Mouse (Mus musculus): ENCODE measurements around the gene Tagap1. TPM values are rescaled to one million over a fixed set of nuclear protein-coding genes. Genes with fewer than 3 reads are reported as not detected.
A peak's percentile ranks its signal among the peaks of the same experiment; 100 is the strongest.
"Not testable (repeated sequence)": the region's sequence is repeated elsewhere in the genome, so short reads cannot be mapped to it uniquely, and the experiment has no call there.

Tagap1 gene
- polyA plus RNA-seq, 1 experiment, result 19.7 TPM

GRCm38 (mm10) chr17:6965364-6965763 lies 4.4 kb upstream of the Tagap1 start:
- peak; percentile 52 for DNase-seq
- not testable (repeated sequence) for H3K27me3 ChIP-seq (replicated peaks; ENCODE audit: control insufficient read depth, insufficient read depth, low read length); H3K27ac ChIP-seq (ENCODE audit: insufficient read depth, low read depth, low read length); H3K4me1 ChIP-seq (ENCODE audit: control insufficient read depth, insufficient read depth, low read length); H3K36me3 ChIP-seq (ENCODE audit: control insufficient read depth, insufficient read depth, low read length); H3K4me3 ChIP-seq (ENCODE audit: insufficient read depth, low read depth, low read length)
- WGBS, result 17% methylated on average over 6 of the region's 6 CpGs
- TF ChIP-seq CTCF (conservative IDR thresholded peaks at IDR 0.05; ENCODE audit: insufficient read depth, insufficient read length, low read depth, low read length), result peak; percentile 48

GRCm38 (mm10) chr17:6962936-6963335 lies 2.0 kb upstream of the Tagap1 start:
- H3K27me3 ChIP-seq (replicated peaks; ENCODE audit: control insufficient read depth, insufficient read depth, low read length); H3K4me3 ChIP-seq (ENCODE audit: insufficient read depth, low read depth, low read length); DNase-seq; H3K4me1 ChIP-seq (ENCODE audit: control insufficient read depth, insufficient read depth, low read length); H3K36me3 ChIP-seq (ENCODE audit: control insufficient read depth, insufficient read depth, low read length): not testable (repeated sequence)
- peak overlapping the region; percentile 37; the same call in 1 of the 2 replicates for H3K27ac ChIP-seq (ENCODE audit: insufficient read depth, low read depth, low read length)
- 22% methylated on average over 4 of the region's 4 CpGs for WGBS

- 64% methylated on average over 4 of the region's 6 CpGs for WGBS
- not testable (repeated sequence) for H3K4me3 ChIP-seq (ENCODE audit: insufficient read depth, low read depth, low read length); DNase-seq; H3K27me3 ChIP-seq (replicated peaks; ENCODE audit: control insufficient read depth, insufficient read depth, low read length); H3K4me1 ChIP-seq (ENCODE audit: control insufficient read depth, insufficient read depth, low read length); H3K36me3 ChIP-seq (ENCODE audit: control insufficient read depth, insufficient read depth, low read length)
- H3K27ac ChIP-seq (ENCODE audit: insufficient read depth, low read depth, low read length), result peak overlapping the region; percentile 39
Measured at GRCm38 (mm10) chr17:6962339-6962738, 1.4 kb upstream of the Tagap1 start.

GRCm38 (mm10) chr17:6961181-6962000 lies 435 bp upstream of the Tagap1 start:
- 1% methylated on average over 21 of the region's 48 CpGs for WGBS
- H3K36me3 ChIP-seq (ENCODE audit: control insufficient read depth, insufficient read depth, low read length); H3K27me3 ChIP-seq (replicated peaks; ENCODE audit: control insufficient read depth, insufficient read depth, low read length); H3K4me1 ChIP-seq (ENCODE audit: control insufficient read depth, insufficient read depth, low read length): not testable (repeated sequence)
- peak; percentile 64 for DNase-seq
- peak overlapping the region; percentile 82 for H3K27ac ChIP-seq (ENCODE audit: insufficient read depth, low read depth, low read length)
- peak overlapping the region; percentile 44 for H3K4me3 ChIP-seq (ENCODE audit: insufficient read depth, low read depth, low read length)

- not testable (repeated sequence) for H3K27me3 ChIP-seq (replicated peaks; ENCODE audit: control insufficient read depth, insufficient read depth, low read length); DNase-seq; H3K36me3 ChIP-seq (ENCODE audit: control insufficient read depth, insufficient read depth, low read length); H3K4me1 ChIP-seq (ENCODE audit: control insufficient read depth, insufficient read depth, low read length)
- WGBS, result under 1% methylated on average over 12 of the region's 12 CpGs
- Histone ChIP-seq H3K27ac (ENCODE audit: insufficient read depth, low read depth, low read length) (peak overlapping the region; percentile 31; the same call in 1 of the 2 replicates), H3K4me3 (ENCODE audit: insufficient read depth, low read depth, low read length) (peak overlapping the region; percentile 14; the same call in 1 of the 2 replicates)
Measured at GRCm38 (mm10) chr17:6960349-6960748, 607 bp downstream of the Tagap1 start.

- H3K4me3 ChIP-seq (ENCODE audit: insufficient read depth, low read depth, low read length), result not testable (repeated sequence)
Measured at GRCm38 (mm10) chr17:6959543-6960259, 1.3 kb downstream of the Tagap1 start.

DNA sequence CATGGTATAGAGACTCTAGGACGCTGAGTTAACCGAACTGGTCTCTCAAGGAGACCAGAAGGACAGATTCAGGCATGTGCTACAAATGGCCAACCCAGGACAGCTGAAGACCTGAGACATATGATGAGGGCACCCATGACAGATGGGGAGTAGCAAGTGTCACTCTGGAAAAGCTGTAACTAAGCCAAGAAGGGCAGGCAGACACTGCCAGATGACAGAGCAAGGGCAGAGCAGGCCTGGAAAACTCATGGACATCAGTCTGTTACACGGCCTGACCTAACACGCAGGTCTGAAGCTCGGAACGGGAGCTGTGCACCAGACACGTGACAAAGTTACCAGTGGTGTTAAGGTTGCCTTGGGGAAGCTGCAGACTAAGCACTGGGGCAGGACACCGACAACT lies 2.1 kb downstream of the Tagap1 start:
- not testable (repeated sequence) for H3K4me3 ChIP-seq (ENCODE audit: insufficient read depth, low read depth, low read length); H3K36me3 ChIP-seq (ENCODE audit: control insufficient read depth, insufficient read depth, low read length); H3K27me3 ChIP-seq (replicated peaks; ENCODE audit: control insufficient read depth, insufficient read depth, low read length); H3K4me1 ChIP-seq (ENCODE audit: control insufficient read depth, insufficient read depth, low read length)
- peak; percentile 33 for DNase-seq
- peak overlapping the region; percentile 27; the same call in 1 of the 2 replicates for H3K27ac ChIP-seq (ENCODE audit: insufficient read depth, low read depth, low read length)
- 35% methylated on average over 7 of the region's 8 CpGs for WGBS

More at GRCm38 (mm10) chr17:6959543-6960259, 1.3 kb downstream of the Tagap1 start:
- H3K36me3 ChIP-seq (ENCODE audit: control insufficient read depth, insufficient read depth, low read length); H3K27me3 ChIP-seq (replicated peaks; ENCODE audit: control insufficient read depth, insufficient read depth, low read length); H3K27ac ChIP-seq (ENCODE audit: insufficient read depth, low read depth, low read length); H3K4me1 ChIP-seq (ENCODE audit: control insufficient read depth, insufficient read depth, low read length): not testable (repeated sequence)
- peak; percentile 81 for DNase-seq
- 31% methylated on average over 5 of the region's 6 CpGs for WGBS

GRCm38 (mm10) chr17:6948769-6949228 lies 12.2 kb downstream of the Tagap1 start:
- Histone ChIP-seq H3K4me3 (ENCODE audit: insufficient read depth, low read depth, low read length) (peak overlapping the region; percentile 94), H3K27ac (ENCODE audit: insufficient read depth, low read depth, low read length) (peak overlapping the region; percentile 81)
- H3K4me1 ChIP-seq (ENCODE audit: control insufficient read depth, insufficient read depth, low read length); H3K27me3 ChIP-seq (replicated peaks; ENCODE audit: control insufficient read depth, insufficient read depth, low read length); DNase-seq; H3K36me3 ChIP-seq (ENCODE audit: control insufficient read depth, insufficient read depth, low read length): not testable (repeated sequence)
- 2% methylated on average over 9 of the region's 9 CpGs for WGBS

DNA sequence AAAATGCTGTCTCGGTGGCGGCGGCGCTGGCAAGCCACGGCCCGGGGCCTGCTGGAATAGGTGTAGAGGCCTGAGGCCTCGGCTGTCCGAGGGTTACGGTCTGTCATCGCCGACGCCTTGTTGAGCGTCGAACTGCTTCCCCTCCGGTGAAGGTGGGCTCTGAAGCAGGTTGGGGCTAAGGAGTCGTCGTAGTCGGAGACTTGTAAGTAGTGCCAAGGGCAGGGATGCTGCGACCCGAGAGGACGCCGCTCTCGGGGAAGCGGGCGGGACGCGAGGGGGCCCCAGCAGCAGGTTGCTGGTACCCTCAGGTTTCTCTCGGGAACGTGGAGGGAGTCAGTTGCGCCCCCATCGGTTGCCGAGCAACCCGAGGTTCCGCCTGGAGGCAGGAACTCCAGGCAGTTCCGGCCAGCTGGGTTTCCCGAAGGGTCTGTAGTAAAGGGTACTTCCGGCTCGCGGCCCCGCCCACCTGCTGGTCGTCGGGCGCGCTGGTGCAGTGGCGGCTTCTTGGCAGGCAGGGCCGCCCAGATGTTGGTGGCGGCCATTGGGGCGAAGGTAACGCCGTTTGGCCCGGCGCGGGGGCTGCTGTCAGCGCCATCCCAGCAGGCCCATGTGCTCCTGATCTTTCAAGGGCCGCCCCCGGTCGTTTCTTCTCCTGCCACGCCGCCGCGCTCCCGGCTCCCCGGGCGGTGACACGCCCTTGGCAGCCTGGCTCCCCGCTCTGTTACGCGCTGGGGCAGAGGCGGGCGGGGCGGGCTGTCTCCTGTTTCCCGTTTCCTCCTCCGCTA lies 12.8 kb downstream of the Tagap1 start, which contains the start of gene Rsph3b:
Gene Rsph3b (minus strand): TSS at position 699 of the 785 bp plus-strand sequence.
- WGBS, result under 1% methylated on average over 73 of the region's 73 CpGs
- H3K36me3 ChIP-seq (ENCODE audit: control insufficient read depth, insufficient read depth, low read length); H3K4me1 ChIP-seq (ENCODE audit: control insufficient read depth, insufficient read depth, low read length); H3K27me3 ChIP-seq (replicated peaks; ENCODE audit: control insufficient read depth, insufficient read depth, low read length): not testable (repeated sequence)
- Histone ChIP-seq H3K27ac (ENCODE audit: insufficient read depth, low read depth, low read length) (peak within 1 kb of the TSS; percentile 81), H3K4me3 (ENCODE audit: insufficient read depth, low read depth, low read length) (peak within 1 kb of the TSS; percentile 94)
- DNase-seq, result peak; percentile 93

- not testable (repeated sequence) for H3K27me3 ChIP-seq (replicated peaks; ENCODE audit: control insufficient read depth, insufficient read depth, low read length); H3K4me1 ChIP-seq (ENCODE audit: control insufficient read depth, insufficient read depth, low read length); H3K27ac ChIP-seq (ENCODE audit: insufficient read depth, low read depth, low read length); DNase-seq; H3K36me3 ChIP-seq (ENCODE audit: control insufficient read depth, insufficient read depth, low read length)
- no CpG with 5 or more reads among the region's 8 CpGs for WGBS
- peak overlapping the region; percentile 94 for H3K4me3 ChIP-seq (ENCODE audit: insufficient read depth, low read depth, low read length)
Measured at GRCm38 (mm10) chr17:6947637-6947983, 13.3 kb downstream of the Tagap1 start.

Measured in kidney, adult 2 months (tissue).